Mouse (Mus musculus): ENCODE data around the gene Tlx3. TPM values are rescaled to one million over a fixed set of nuclear protein-coding genes. Genes with fewer than 3 reads are reported as not detected.

Tlx3 gene
- polyA plus RNA-seq, 1 experiment from 2014 or later: not detected

DNA sequence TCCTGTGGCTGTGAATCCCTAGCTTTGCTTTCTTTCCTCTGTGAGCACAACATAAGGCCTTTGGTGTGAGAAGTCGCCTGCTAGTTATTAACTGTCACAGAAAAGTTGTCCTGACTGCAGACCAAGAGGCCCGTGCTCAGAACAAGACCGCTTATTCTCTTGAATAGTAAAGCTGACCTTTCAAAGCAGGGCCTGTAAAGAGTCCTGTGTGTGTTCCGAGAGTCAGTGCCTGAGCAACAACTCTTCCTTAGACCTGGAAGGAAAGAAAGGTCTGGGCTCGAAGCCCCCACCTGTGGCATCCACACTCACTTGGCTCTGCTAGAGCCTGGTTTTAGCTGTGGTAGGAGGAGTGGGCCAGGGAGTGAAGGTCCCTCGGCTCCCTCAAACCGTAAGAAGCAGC, 8.3 kb downstream of the Tlx3 start:
- WGBS: 30% methylated on average over 7 of the region's 7 CpGs
- ATAC-seq (ENCODE audit: insufficient number of reproducible peaks, insufficient read depth, low FRiP score, low read depth): no peak
- peaks cover 63% of the 10 kb centered on the region for H3K27me3 ChIP-seq (ENCODE audit: control insufficient read depth, insufficient read depth, low read length)

DNA sequence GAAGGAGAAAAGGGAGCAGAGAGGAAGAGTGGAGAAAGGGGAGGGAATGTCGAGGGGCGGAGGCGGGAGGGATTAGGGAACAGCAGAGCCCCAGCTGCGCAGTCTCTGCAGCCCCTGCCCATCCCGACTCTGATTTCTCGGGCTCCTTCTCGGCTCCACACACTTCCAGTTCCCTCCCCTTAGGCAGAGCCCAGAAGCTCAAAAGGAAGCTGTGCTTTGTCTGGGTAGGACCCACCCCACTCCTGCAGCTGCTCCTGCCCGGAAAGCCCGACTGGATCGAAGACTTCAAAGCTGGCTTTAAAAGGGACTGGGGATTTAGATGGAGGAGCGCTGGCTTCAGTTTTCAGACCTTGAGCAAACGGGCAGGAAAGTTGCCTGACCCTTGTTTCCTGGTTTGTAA, 9.7 kb downstream of the Tlx3 start:
- Histone ChIP-seq H3K36me3 (ENCODE audit: control insufficient read depth, insufficient read depth, low read length) (no peaks in the 10 kb centered on the region), H3K4me1 (ENCODE audit: control insufficient read depth, insufficient read depth, low read length) (no peaks in the 10 kb centered on the region), H3K4me3 (ENCODE audit: low read depth, low read length) (peak overlapping the region; percentile 3; the same call in 1 of the 2 replicates), H3K27me3 (ENCODE audit: control insufficient read depth, insufficient read depth, low read length) (peaks cover 56% of the 10 kb centered on the region), H3K9ac (replicated peaks; ENCODE audit: low read depth, low read length) (no peak overlapping the region), H3K4me2 (replicated peaks; ENCODE audit: low read depth, low read length) (no peak overlapping the region), H3K9me3 (ENCODE audit: control insufficient read depth, low read depth, low read length) (peaks cover 9% of the 10 kb centered on the region; the same call in 1 of the 2 replicates), H3K27ac (ENCODE audit: low read length) (no peak overlapping the region)
- no peak for ATAC-seq (ENCODE audit: insufficient number of reproducible peaks, insufficient read depth, low FRiP score, low read depth)
- 3% methylated on average over 12 of the region's 12 CpGs for WGBS

More for the DNA sequence above, 8.3 kb downstream of the Tlx3 start:
- no peaks in the 10 kb centered on the region for H3K36me3 ChIP-seq (ENCODE audit: control insufficient read depth, insufficient read depth, low read length)
- no peak overlapping the region for H3K27ac ChIP-seq (ENCODE audit: low read length)
- H3K9ac ChIP-seq (replicated peaks; ENCODE audit: low read depth, low read length): no peak overlapping the region
- H3K4me1 ChIP-seq (ENCODE audit: control insufficient read depth, insufficient read depth, low read length): peaks cover 1% of the 10 kb centered on the region; the same call in 1 of the 2 replicates
- no peak overlapping the region for H3K4me2 ChIP-seq (replicated peaks; ENCODE audit: low read depth, low read length)
- H3K9me3 ChIP-seq (ENCODE audit: control insufficient read depth, low read depth, low read length): peaks cover 9% of the 10 kb centered on the region; the same call in 1 of the 2 replicates
- H3K4me3 ChIP-seq (ENCODE audit: low read depth, low read length): no peak overlapping the region

GRCm38 (mm10) chr11:33181804-33182203, 21.6 kb downstream of the Tlx3 start:
- H3K4me1 ChIP-seq (ENCODE audit: control insufficient read depth, insufficient read depth, low read length): 0 out of 2 replicates have a peak, but pooled peaks cover 5% of the 10 kb centered on the region
- no peaks in the 10 kb centered on the region for H3K36me3 ChIP-seq (ENCODE audit: control insufficient read depth, insufficient read depth, low read length)
- H3K4me2 ChIP-seq (replicated peaks; ENCODE audit: low read depth, low read length): no peak overlapping the region
- H3K27ac ChIP-seq (ENCODE audit: low read length): no peak overlapping the region
- 0 out of 2 replicates have a peak, but pooled peaks cover 4% of the 10 kb centered on the region for H3K27me3 ChIP-seq (ENCODE audit: control insufficient read depth, insufficient read depth, low read length)
- ATAC-seq (ENCODE audit: insufficient number of reproducible peaks, insufficient read depth, low FRiP score, low read depth): no peak
- 81% methylated on average over 3 of the region's 3 CpGs for WGBS
- no peak overlapping the region for H3K9ac ChIP-seq (replicated peaks; ENCODE audit: low read depth, low read length)
- no peak overlapping the region for H3K4me3 ChIP-seq (ENCODE audit: low read depth, low read length)
- no peaks in the 10 kb centered on the region for H3K9me3 ChIP-seq (ENCODE audit: control insufficient read depth, low read depth, low read length)

GRCm38 (mm10) chr11:33180701-33181116, 22.7 kb downstream of the Tlx3 start:
- no peak overlapping the region for H3K9ac ChIP-seq (replicated peaks; ENCODE audit: low read depth, low read length)
- no peaks in the 10 kb centered on the region for H3K9me3 ChIP-seq (ENCODE audit: control insufficient read depth, low read depth, low read length)
- ATAC-seq (ENCODE audit: insufficient number of reproducible peaks, insufficient read depth, low FRiP score, low read depth): peak; percentile 61
- peak overlapping the region; percentile 29 for H3K4me2 ChIP-seq (replicated peaks; ENCODE audit: low read depth, low read length)
- H3K4me3 ChIP-seq (ENCODE audit: low read depth, low read length): peak overlapping the region; percentile 15
- 0 out of 2 replicates have a peak, but pooled peaks cover 7% of the 10 kb centered on the region for H3K27me3 ChIP-seq (ENCODE audit: control insufficient read depth, insufficient read depth, low read length)
- 0 out of 2 replicates have a peak, but pooled peaks cover 5% of the 10 kb centered on the region for H3K4me1 ChIP-seq (ENCODE audit: control insufficient read depth, insufficient read depth, low read length)
- no peaks in the 10 kb centered on the region for H3K36me3 ChIP-seq (ENCODE audit: control insufficient read depth, insufficient read depth, low read length)
- WGBS: 1% methylated on average over 18 of the region's 18 CpGs
- no peak overlapping the region for H3K27ac ChIP-seq (ENCODE audit: low read length)

DNA sequence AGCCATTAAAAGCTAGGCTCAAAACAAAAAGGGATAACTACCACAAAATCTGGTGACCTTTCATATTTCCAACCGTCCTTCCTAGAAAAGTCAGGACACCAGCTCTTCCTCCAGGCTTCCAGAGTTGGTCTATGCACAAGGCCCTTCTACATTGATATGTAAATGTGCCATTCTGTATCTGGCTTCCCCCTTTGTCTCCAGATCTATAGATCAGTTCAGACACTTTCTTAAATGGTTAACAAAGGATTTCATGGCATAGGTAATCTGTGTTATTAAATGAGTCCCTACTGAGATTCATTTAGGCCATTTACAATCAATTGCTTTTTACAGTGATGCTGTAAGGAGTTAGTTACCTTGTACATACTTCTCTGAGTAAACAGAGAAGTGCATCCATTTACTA, 23.6 kb downstream of the Tlx3 start:
- Histone ChIP-seq H3K27ac (ENCODE audit: low read length) (no peak overlapping the region), H3K36me3 (ENCODE audit: control insufficient read depth, insufficient read depth, low read length) (no peaks in the 10 kb centered on the region), H3K4me1 (ENCODE audit: control insufficient read depth, insufficient read depth, low read length) (0 out of 2 replicates have a peak, but pooled peaks cover 5% of the 10 kb centered on the region), H3K4me2 (replicated peaks; ENCODE audit: low read depth, low read length) (no peak overlapping the region), H3K9me3 (ENCODE audit: control insufficient read depth, low read depth, low read length) (no peaks in the 10 kb centered on the region), H3K27me3 (ENCODE audit: control insufficient read depth, insufficient read depth, low read length) (0 out of 2 replicates have a peak, but pooled peaks cover 7% of the 10 kb centered on the region), H3K4me3 (ENCODE audit: low read depth, low read length) (no peak overlapping the region), H3K9ac (replicated peaks; ENCODE audit: low read depth, low read length) (no peak overlapping the region)
- no peak for ATAC-seq (ENCODE audit: insufficient number of reproducible peaks, insufficient read depth, low FRiP score, low read depth)
- WGBS: 65% methylated on average over 1 of the region's 1 CpGs

GRCm38 (mm10) chr11:33176525-33177245, 26.7 kb downstream of the Tlx3 start:
- no peak overlapping the region for H3K27ac ChIP-seq (ENCODE audit: low read length)
- H3K9me3 ChIP-seq (ENCODE audit: control insufficient read depth, low read depth, low read length): no peaks in the 10 kb centered on the region
- H3K4me1 ChIP-seq (ENCODE audit: control insufficient read depth, insufficient read depth, low read length): 0 out of 2 replicates have a peak, but pooled peaks cover 5% of the 10 kb centered on the region
- ATAC-seq (ENCODE audit: insufficient number of reproducible peaks, insufficient read depth, low FRiP score, low read depth): no peak
- 0 out of 2 replicates have a peak, but pooled peaks cover 7% of the 10 kb centered on the region for H3K27me3 ChIP-seq (ENCODE audit: control insufficient read depth, insufficient read depth, low read length)
- H3K9ac ChIP-seq (replicated peaks; ENCODE audit: low read depth, low read length): no peak overlapping the region
- H3K4me3 ChIP-seq (ENCODE audit: low read depth, low read length): no peak overlapping the region
- WGBS: 29% methylated on average over 20 of the region's 20 CpGs
- H3K4me2 ChIP-seq (replicated peaks; ENCODE audit: low read depth, low read length): no peak overlapping the region
- H3K36me3 ChIP-seq (ENCODE audit: control insufficient read depth, insufficient read depth, low read length): no peaks in the 10 kb centered on the region

DNA sequence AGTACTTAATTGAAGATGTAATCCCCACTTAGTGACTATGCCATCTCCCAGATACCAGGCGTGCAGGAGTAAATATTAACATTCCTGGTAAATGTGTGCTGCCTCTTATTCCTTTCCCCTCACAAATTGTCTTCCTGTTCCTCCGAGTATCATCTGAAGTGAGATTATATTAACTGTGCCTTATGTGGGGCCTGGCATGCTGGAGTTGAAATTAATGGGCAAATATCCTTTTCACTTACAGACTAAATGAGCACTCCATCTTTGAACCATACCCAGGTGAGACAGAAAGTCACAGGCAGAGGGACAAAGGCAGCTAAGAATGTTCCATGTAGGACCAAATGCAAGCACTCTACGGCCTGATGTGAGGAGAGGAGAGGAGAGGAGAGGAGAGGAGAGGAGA, 27.6 kb downstream of the Tlx3 start:
- H3K27me3 ChIP-seq (ENCODE audit: control insufficient read depth, insufficient read depth, low read length): 0 out of 2 replicates have a peak, but pooled peaks cover 4% of the 10 kb centered on the region
- 71% methylated on average over 3 of the region's 3 CpGs for WGBS
- H3K27ac ChIP-seq (ENCODE audit: low read length): no peak overlapping the region
- no peak overlapping the region for H3K4me2 ChIP-seq (replicated peaks; ENCODE audit: low read depth, low read length)
- H3K9ac ChIP-seq (replicated peaks; ENCODE audit: low read depth, low read length): no peak overlapping the region
- no peak for ATAC-seq (ENCODE audit: insufficient number of reproducible peaks, insufficient read depth, low FRiP score, low read depth)
- H3K4me1 ChIP-seq (ENCODE audit: control insufficient read depth, insufficient read depth, low read length): 0 out of 2 replicates have a peak, but pooled peaks cover 5% of the 10 kb centered on the region
- no peaks in the 10 kb centered on the region for H3K36me3 ChIP-seq (ENCODE audit: control insufficient read depth, insufficient read depth, low read length)
- no peak overlapping the region for H3K4me3 ChIP-seq (ENCODE audit: low read depth, low read length)
- H3K9me3 ChIP-seq (ENCODE audit: control insufficient read depth, low read depth, low read length): no peaks in the 10 kb centered on the region

- Histone ChIP-seq H3K27me3 (ENCODE audit: control insufficient read depth, insufficient read depth, low read length) (no peaks in the 10 kb centered on the region), H3K4me1 (ENCODE audit: control insufficient read depth, insufficient read depth, low read length) (no peaks in the 10 kb centered on the region), H3K27ac (ENCODE audit: low read length) (no peak overlapping the region), H3K9me3 (ENCODE audit: control insufficient read depth, low read depth, low read length) (no peaks in the 10 kb centered on the region), H3K36me3 (ENCODE audit: control insufficient read depth, insufficient read depth, low read length) (no peaks in the 10 kb centered on the region), H3K9ac (replicated peaks; ENCODE audit: low read depth, low read length) (no peak overlapping the region), H3K4me2 (replicated peaks; ENCODE audit: low read depth, low read length) (no peak overlapping the region), H3K4me3 (ENCODE audit: low read depth, low read length) (no peak overlapping the region)
- ATAC-seq (ENCODE audit: insufficient number of reproducible peaks, insufficient read depth, low FRiP score, low read depth): no peak
- 19% methylated on average over 9 of the region's 9 CpGs for WGBS
Observed at GRCm38 (mm10) chr11:33170489-33170888, 32.9 kb downstream of the Tlx3 start.

Data from stomach, embryonic 14.5 days (tissue).